Mouse (Mus musculus) CH12.LX (cell line): ENCODE measurements around the gene Prkar2a.

Experiments used
- CHD1 ChIP-seq: IDR thresholded peaks from 2 replicates; pipeline ENCODE4 v1.6.1; 2012; ENCODE audit warnings: low read depth, low read length, improper control_type of control experiment, inconsistent platforms
- CHD2 ChIP-seq: IDR thresholded peaks from 2 replicates; pipeline ENCODE4 v1.6.1; 2011; ENCODE audit warnings: low read length, improper control_type of control experiment
- CTCF ChIP-seq, 2 experiments: IDR thresholded peaks in 1 of 2; conservative IDR thresholded peaks in 1 of 2; 2 replicates each; pipeline ENCODE4 v1.5.1; 2011 to 2012; ENCODE audit warnings: low read depth in 2 of 2, low read length in 2 of 2, improper control_type of control experiment in 1 of 2, inconsistent platforms in 1 of 2, mild to moderate bottlenecking in 1 of 2, moderate library complexity in 1 of 2
- ELF1 ChIP-seq: IDR thresholded peaks from 2 replicates; pipeline ENCODE4 v1.6.1; 2014; ENCODE audit warnings: low read depth, mild to moderate bottlenecking, inconsistent platforms, low read length, improper control_type of control experiment
- EP300 ChIP-seq: IDR thresholded peaks from 2 replicates; pipeline ENCODE4 v1.6.1; 2011; ENCODE audit warnings: low read length, improper control_type of control experiment
- HCFC1 ChIP-seq: IDR thresholded peaks from 2 replicates; pipeline ENCODE4 v1.6.1; 2012; ENCODE audit warnings: low read depth, mild to moderate bottlenecking, inconsistent platforms, low read length, improper control_type of control experiment
- MXI1 ChIP-seq: IDR thresholded peaks from 2 replicates; pipeline ENCODE4 v1.6.1; 2011; ENCODE audit warnings: mild to moderate bottlenecking, low read depth, low read length, improper control_type of control experiment
- MYC ChIP-seq: IDR thresholded peaks from 2 replicates; pipeline ENCODE4 v1.6.1; 2011; ENCODE audit warnings: low read depth, mild to moderate bottlenecking, improper control_type of control experiment, low read length
- SIN3A ChIP-seq: IDR thresholded peaks from 2 replicates; pipeline ENCODE4 v1.6.1; 2012; ENCODE audit warnings: low read length, improper control_type of control experiment, inconsistent platforms
- ZC3H11A ChIP-seq: IDR thresholded peaks from 2 replicates; pipeline ENCODE4 v1.6.1; 2012; ENCODE audit warnings: low read depth, mild to moderate bottlenecking, inconsistent platforms, low read length, improper control_type of control experiment

DNA sequence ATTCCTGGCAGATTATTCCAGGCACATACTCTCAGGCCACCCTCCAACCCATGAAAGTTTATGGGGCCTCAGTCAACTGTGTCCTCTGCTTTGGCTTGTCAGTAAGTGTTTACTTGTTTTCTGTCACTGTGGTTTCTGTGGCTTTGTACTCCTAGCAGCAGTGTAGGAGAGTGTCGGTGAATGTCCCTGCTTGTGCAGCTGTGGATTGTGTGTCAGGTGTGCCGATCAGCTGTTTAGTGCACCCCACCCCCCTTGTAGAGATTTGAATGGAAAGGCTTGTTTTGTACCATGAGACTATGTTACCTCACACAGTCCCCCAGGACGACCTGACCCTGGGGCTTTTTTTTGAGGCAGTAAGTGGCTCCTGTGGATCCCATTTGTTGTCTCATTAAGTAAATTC is 103.6 kb downstream of the Prkar2a start:
- TF ChIP-seq EP300: peak; percentile 82
- peak; percentile 85 for TF ChIP-seq CHD2
- no peak for TF ChIP-seq CTCF (conservative IDR thresholded peaks at IDR 0.05 in 1 of 2, IDR thresholded peaks at IDR 0.05 in 1 of 2; ENCODE audit: low read depth in 2 of 2, low read length in 2 of 2)
- TF ChIP-seq SIN3A: peak; percentile 96
- TF ChIP-seq HCFC1: peak; percentile 42
- no peak for TF ChIP-seq CHD1
- no peak for TF ChIP-seq ZC3H11A
- 0 out of 2 replicates have a peak, but pooled peaks have one; percentile 47 for TF ChIP-seq MYC
- TF ChIP-seq MXI1: peak; percentile 82
- TF ChIP-seq ELF1: no peak
